Mouse (Mus musculus): ENCODE measurements around the gene Rhcg.

DNA sequence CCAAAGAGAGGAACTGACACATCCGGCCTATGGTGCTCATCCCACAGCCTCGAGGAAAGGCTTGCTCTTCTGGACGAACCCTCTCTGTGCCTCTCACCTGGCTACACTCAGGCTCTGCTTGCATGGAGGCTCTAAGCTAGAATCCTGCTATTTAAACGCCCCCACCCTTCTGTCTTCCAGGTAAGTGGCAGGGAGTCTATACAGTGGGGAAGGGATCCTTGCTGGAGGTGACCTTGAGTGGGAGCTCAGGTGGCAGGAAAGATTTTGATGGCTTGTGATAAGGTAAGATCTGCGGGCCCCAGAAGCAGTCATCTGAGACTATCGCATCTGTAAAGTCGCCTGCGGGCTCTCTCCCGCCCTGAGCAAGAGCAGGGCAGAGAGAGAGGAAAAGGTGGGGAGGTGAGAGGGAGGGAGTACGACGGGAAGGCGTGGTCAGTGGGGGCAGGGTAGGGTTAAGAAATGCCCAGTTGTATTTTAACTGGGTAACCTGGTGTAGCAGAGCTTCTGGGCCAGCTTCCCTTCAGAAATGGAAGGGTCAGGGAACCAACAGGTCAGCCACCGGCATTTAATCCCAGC, 14.4 kb upstream of the Rhcg start:
- TF ChIP-seq GATA1 (IDR thresholded peaks at IDR 0.05; ENCODE audit: low read length) (no peak), TAL1 (IDR thresholded peaks at IDR 0.05; ENCODE audit: low read length) (no peak)

Measured in erythroblast, embryonic 14.5 days (primary cell).